Mouse (Mus musculus) ES-E14 (cell line): ENCODE measurements at regions not wholly inside any gene's neighbourhood (a gene's known extent, or its start where the extent isn't known, plus 50 kb on each side); places are given as distances from the start of the nearest gene placed in this dataset.

Source experiments
- CHD2 ChIP-seq: IDR thresholded peaks from 2 replicates; pipeline ENCODE4 v1.6.1; 2014; ENCODE audit warnings: mild to moderate bottlenecking, low read depth, low read length, inconsistent platforms
- MAFK ChIP-seq: IDR thresholded peaks from 2 replicates; pipeline ENCODE4 v1.6.1; 2014; ENCODE audit warnings: mild to moderate bottlenecking, low read depth, low read length, inconsistent platforms; ENCODE audit not compliant: insufficient read depth
- ZC3H11A ChIP-seq: IDR thresholded peaks from 2 replicates; pipeline ENCODE4 v1.6.1; 2012; ENCODE audit warnings: low read depth, mild to moderate bottlenecking, inconsistent platforms, low read length, borderline replicate concordance
- ZNF384 ChIP-seq: IDR thresholded peaks from 2 replicates; pipeline ENCODE4 v1.6.1; 2012; ENCODE audit warnings: low read depth, low read length, inconsistent platforms

GRCm38 (mm10) chr17:64941555-64941954, 105.7 kb upstream of the 4930583I09Rik start:
- TF ChIP-seq ZC3H11A (no peak), ZNF384 (no peak), CHD2 (no peak), MAFK (no peak)
